Mouse (Mus musculus): Measurements from ENCODE around the gene Wars2. TPM values are rescaled to one million over a fixed set of nuclear protein-coding genes. Genes with fewer than 3 reads are reported as not detected.

The Wars2 gene
- polyA plus RNA-seq, 1 experiment from 2014 or later: 6.9 TPM

GRCm38 (mm10) chr3:99264695-99265094 is 123.8 kb downstream of the Wars2 start:
- 34% methylated on average over 7 of the region's 7 CpGs for WGBS
- Histone ChIP-seq H3K36me3 (no peaks in the 10 kb centered on the region), H3K9me3 (no peaks in the 10 kb centered on the region), H3K27me3 (ENCODE audit: insufficient read depth, poor library complexity, severe bottlenecking) (peaks cover 83% of the 10 kb centered on the region), H3K4me3 (no peak overlapping the region), H3K4me1 (no peaks in the 10 kb centered on the region), H3K27ac (no peak overlapping the region)
- DNase-seq (ENCODE audit: low spot score): peak; percentile 69

GRCm38 (mm10) chr3:99266752-99267303 is 126.0 kb downstream of the Wars2 start:
- no peak overlapping the region for H3K4me3 ChIP-seq
- whole genome bisulfite sequencing: 49% methylated on average over 10 of the region's 10 CpGs
- no peak for DNase-seq (ENCODE audit: low spot score)
- H3K9me3 ChIP-seq: no peaks in the 10 kb centered on the region
- H3K27ac ChIP-seq: no peak overlapping the region
- H3K27me3 ChIP-seq (ENCODE audit: insufficient read depth, poor library complexity, severe bottlenecking): peaks cover 62% of the 10 kb centered on the region
- H3K36me3 ChIP-seq: no peaks in the 10 kb centered on the region
- H3K4me1 ChIP-seq: no peaks in the 10 kb centered on the region

GRCm38 (mm10) chr3:99277973-99278580 is 137.2 kb downstream of the Wars2 start:
- 55% methylated on average over 12 of the region's 12 CpGs for WGBS
- no peak for DNase-seq (ENCODE audit: low spot score)
- Histone ChIP-seq H3K4me3 (no peak overlapping the region), H3K27me3 (ENCODE audit: insufficient read depth, poor library complexity, severe bottlenecking) (0 out of 2 replicates have a peak, but pooled peaks cover 5% of the 10 kb centered on the region), H3K36me3 (no peaks in the 10 kb centered on the region), H3K27ac (no peak overlapping the region), H3K4me1 (no peaks in the 10 kb centered on the region), H3K9me3 (no peaks in the 10 kb centered on the region)

- Histone ChIP-seq H3K4me1 (no peaks in the 10 kb centered on the region), H3K27me3 (ENCODE audit: insufficient read depth, poor library complexity, severe bottlenecking) (0 out of 2 replicates have a peak, but pooled peaks cover 5% of the 10 kb centered on the region), H3K9me3 (no peaks in the 10 kb centered on the region), H3K4me3 (no peak overlapping the region), H3K27ac (no peak overlapping the region), H3K36me3 (no peaks in the 10 kb centered on the region)
- no peak for DNase-seq (ENCODE audit: low spot score)
- WGBS: 67% methylated on average over 3 of the region's 3 CpGs
These were observed 138.8 kb downstream of the Wars2 start for GRCm38 (mm10) chr3:99279718-99280117.

- no peak overlapping the region for H3K27ac ChIP-seq
- WGBS: 62% methylated on average over 4 of the region's 4 CpGs
- H3K9me3 ChIP-seq: no peaks in the 10 kb centered on the region
- H3K36me3 ChIP-seq: no peaks in the 10 kb centered on the region
- H3K4me3 ChIP-seq: no peak overlapping the region
- no peak for DNase-seq (ENCODE audit: low spot score)
- H3K4me1 ChIP-seq: no peaks in the 10 kb centered on the region
- 0 out of 2 replicates have a peak, but pooled peaks cover 5% of the 10 kb centered on the region for H3K27me3 ChIP-seq (ENCODE audit: insufficient read depth, poor library complexity, severe bottlenecking)
These were observed 140.6 kb downstream of the Wars2 start for GRCm38 (mm10) chr3:99281453-99281852.

GRCm38 (mm10) chr3:99288302-99288701 is 147.4 kb downstream of the Wars2 start:
- DNase-seq (ENCODE audit: low spot score): no peak

More at GRCm38 (mm10) chr3:99288302-99288701, 147.4 kb downstream of the Wars2 start:
- Histone ChIP-seq H3K4me1 (peaks cover 4% of the 10 kb centered on the region; the same call in 1 of the 2 replicates), H3K4me3 (no peak overlapping the region), H3K27ac (no peak overlapping the region), H3K9me3 (no peaks in the 10 kb centered on the region), H3K36me3 (no peaks in the 10 kb centered on the region), H3K27me3 (ENCODE audit: insufficient read depth, poor library complexity, severe bottlenecking) (no peaks in the 10 kb centered on the region)
- 36% methylated on average over 2 of the region's 2 CpGs for WGBS

Small RNA genes within 50 kb of the gene (microRNA-seq; reads per million reads assigned to microRNA genes)
- gene Mir6481: not detected

Other genes starting within 250 kb of the Wars2 start
- 0.16 TPM in 1 of 2 replicates, not detected in the other for gene Hao2, start 247.8 kb upstream of the Wars2 start, polyA plus RNA-seq (2016; fragmentation: Nextera tagmentation; extraction: Ambion mirVana)
- 0.12 and 0.67 TPM in 2 replicates for gene Tbx15, start 99.3 kb downstream of the Wars2 start, polyA plus RNA-seq (2016; fragmentation: Nextera tagmentation; extraction: Ambion mirVana)